Mouse (Mus musculus) left cerebral cortex, adult 9 months (tissue): ENCODE results near the gene Npepps.
"Not testable (repeated sequence)": the region's sequence is repeated elsewhere in the genome, so short reads cannot be mapped to it uniquely, and the experiment has no call there.

Experiments used
- DNase-seq, 2 experiments: peaks; one replicate each; pipeline ENCODE4 v3.0.0; 2022; ENCODE audit warnings: low spot score in 2 of 2

The Npepps gene

DNA sequence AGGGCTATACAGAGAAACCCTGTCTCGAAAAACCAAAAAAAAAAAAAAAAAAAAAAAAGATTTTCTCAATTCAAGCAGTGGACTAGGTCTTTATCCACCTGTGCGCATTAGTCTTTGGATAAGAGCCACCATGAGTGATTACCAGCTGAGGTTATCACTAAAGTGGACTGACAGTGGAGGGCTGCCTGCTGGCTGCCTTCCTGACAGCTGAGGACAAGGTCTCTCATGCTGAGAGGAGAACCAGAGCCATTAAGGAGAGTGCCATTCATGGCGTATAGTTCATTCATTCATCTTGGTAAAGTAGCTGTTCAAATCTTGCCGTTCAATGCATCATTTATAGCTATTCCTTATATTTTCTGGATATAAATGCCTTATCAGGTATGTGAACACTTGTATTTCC, 16.1 kb upstream of the Npepps start:
- no peak for DNase-seq

DNA sequence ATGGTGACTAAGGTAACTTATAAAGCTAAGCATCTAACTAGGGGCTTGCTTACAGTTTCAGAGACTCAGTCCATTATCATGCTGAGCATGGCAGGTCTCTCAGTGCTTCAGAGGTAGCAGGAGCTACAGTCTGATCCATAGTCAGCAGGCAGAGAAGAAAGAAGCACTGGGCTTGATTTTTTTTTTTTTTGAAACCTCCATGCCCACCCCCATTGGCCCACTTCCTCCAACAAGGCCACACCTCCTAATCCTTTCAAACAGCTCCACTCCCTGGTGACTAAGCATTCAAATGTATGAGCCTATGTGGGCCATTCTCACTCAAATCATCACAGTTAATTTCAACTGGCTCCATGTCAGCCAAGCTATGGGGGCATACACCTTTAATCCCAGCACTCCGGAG, 12.3 kb upstream of the Npepps start:
- DNase-seq = no peak

DNA sequence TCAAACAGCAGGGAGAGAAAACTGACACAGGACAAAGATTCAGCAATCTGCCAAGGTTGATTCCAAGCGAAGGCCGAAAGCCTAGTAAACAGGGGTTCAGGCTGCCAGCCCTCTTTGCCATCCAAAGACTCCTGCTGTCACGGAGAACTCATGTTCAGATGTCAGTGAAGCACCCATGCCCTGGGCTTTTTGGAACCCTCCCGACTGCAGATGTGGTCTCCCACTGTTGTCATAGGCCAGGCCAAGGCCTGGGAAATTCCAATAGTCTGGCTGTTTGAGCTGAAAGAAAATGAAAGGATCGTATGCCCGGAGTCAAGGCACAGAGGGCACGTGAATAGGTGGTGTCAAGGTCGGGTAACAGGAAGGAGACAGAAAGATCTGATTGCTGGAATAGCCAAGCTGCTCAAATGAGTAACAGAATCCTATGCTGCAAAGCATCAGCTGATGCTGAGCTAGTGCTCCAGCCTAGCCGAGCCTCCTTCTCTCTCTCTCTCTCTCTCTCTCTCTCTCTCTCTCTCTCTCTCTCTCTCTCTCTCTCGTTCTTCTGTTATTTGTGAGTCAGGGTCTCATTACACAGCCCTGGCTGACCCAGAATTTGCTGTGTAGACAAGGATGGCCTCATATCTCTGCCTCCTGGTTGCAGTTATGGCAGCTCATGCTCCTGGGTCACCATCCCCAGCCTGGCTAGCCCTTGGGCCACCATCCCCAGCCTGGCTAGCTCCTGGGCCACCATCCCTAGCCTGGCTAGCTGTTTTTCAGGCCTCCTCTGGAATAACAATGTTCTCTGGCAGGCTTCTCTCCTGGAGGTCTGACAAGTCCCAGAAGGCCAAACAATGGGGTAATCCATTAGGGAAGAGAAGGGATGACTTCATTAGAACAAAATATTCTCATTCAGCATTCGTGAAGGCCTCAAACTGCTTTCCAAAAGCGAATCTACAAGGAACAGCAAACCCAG, 9.1 kb upstream of the Npepps start:
- peak; percentile 48 to 69 for DNase-seq

DNA sequence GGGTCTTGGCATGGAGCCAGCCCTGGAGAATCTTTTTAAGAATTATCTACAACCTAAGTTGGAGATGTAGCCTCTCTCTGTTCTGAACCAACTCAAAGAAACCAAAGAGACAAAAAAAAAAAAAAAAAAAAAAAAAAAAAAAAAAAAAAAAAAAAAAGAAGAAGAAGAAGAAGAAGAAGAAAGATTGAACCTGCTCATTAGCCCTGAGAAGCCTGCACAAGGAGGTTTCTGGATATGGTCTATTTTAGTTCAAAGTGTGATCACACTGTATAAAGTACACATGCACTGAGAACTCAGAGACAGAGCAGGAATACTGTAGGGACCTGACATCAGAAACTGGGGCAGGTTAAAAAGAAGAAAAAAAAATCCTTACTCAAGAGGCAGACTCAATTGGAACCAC, 7.2 kb upstream of the Npepps start:
- no peak for DNase-seq

DNA sequence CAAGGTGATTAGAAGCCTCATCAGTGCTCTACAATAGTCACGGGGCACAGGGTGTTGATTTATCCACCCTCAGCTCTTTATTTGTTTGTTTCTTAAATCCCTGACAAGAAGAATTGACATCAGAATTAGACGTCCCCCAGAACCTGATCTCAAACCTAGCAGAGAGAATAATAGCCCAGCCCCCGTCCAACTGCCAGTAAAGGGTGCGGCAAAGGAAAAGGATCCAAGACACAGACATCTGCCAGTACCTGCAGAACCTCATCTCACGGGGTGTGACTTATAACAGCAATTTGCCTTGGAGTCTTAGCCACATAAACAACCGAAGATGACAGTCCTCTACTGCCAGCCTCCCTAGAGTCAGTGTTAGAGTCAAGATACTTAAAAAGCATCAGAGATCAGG, 6.5 kb upstream of the Npepps start:
- DNase-seq = no peak

DNA sequence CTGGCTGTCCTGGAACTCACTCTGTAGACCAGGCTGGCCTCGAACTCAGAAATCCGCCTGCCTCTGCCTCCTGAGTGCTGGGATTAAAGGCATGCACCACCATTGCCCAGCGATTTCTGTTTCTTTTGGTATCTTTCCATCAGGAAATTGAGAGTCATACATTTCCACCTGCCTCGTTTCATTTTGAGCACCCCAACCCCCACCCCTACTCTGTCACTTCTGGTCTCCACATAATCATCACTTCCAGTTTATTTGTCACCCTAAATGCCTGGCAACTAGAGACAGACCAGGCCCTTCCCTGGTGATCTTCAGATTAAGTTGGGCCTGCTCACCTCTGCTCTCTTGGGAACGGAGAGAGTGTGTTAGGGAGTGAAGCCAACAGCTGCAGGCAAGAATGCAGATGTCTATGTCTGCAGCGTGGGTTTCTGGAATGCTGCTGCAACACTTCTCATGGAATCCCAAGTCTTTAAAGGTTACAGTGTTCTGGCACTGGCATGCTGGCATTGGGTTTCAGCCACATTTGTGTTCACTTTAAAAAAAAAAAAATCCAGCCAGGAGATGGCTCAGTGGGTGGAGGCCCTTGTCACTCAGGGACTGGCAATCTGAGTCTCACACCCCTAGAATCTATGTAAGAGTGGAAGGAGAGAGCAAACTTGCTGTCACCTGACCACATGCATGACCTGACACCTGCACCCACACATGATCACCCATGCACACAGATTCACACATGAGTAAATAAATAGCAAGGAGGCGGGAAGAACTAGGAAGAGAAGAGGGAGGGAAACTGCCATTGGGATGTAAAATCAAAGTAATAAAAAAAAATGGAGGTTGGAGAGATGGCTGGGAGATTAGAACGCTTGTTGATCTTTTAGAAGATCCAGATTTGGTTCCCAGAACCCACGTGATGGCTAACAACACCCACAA, 5.7 kb upstream of the Npepps start:
- no peak for DNase-seq

DNA sequence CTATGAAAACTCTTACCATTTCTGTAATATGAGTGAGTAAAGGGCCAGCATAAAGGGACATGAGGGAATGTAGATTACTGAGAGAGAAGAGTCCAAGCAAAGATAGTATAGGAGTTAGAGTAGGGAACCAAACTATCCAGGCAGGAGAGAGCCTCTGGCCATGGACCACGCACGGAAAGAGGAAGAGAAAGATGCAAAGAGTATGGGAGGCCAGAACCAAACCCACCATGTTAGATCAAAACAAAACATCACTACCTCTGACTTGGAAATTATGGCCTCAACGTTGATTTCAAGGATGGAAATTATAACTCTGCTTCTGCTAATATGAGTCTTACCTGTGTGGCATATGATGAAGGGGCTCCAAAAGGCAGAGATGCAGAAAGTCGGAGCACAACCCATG, 4.4 kb upstream of the Npepps start:
- DNase-seq = no peak

DNA sequence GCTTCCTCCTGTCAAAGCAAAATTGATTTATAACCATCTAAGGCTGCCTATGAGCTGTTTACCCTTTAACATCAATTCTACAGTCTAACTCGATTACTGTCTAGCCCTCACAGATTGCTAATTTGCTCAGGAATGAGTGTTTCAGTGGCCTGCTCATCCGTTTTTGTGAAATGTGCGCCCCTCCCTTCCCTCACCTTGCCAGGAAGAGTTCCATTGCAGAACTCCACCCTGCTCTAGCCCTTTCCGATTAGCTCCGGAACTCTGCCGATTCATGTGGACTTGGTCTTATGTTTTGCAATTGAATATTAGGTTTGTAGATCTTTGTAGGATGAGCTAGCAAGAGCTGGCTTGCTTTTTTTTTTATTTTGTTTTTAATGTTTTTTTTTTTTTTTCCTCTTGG, 1.7 kb upstream of the Npepps start:
- no peak for DNase-seq

DNA sequence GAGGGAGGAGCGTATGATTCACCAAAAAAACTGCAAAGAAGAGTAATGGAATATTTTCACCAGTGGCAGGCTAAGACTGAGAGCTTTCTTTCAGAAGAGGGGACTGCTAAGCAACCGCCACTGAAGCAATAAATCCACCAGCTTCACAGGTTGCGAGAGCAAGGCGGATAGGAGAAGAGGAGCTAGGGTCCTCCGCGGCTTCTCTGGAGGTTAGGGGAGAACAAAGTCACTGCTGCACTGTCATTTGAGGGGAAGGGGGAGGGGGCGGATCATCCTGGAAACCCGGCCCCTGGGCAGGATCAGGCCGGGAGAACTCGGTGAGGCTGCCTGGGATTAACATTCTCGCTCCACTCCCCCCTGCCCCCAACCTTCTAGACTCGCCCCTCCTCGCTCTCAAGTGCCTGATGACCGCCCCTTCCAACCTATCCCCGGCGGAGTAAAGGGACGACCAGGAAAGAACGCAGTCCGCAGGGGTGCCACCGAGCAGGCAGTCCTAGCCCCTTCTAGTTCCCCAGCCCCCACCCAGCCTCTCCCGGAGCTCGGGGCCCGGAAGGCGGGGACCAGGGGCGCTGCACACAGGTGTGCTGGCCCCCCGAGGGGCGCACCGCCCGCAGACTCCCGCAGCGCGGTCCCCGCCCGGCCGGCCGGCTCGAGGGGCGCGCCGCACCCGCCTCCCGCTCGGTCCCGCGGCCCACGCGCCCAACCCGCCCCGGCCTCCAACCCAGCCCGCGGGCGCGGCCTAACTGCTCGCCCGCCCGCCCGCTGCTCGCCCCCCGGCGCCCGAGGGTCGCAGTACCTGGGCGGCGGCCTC, 828 bp downstream of the Npepps start:
- peak in 1 of 2 experiments; percentile 50 for DNase-seq

DNA sequence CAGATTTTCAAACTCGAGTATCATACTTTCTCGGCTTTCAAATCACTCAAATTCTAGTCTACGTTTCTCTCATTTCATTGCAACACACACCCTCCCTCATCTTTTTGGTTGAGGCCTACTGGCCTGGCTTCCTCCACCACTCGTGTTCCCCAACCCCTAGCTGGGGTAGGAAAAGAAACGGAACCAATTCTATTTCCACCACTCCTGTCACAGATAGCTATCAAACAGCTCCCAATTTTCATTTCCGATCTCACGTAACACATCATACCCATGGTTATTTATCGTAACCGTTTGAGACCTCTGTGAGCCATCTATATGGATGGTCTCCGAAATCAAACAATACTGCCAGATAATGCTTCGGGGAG, 1.4 kb downstream of the Npepps start:
- peak in 1 of 2 experiments; percentile 8 for DNase-seq

DNA sequence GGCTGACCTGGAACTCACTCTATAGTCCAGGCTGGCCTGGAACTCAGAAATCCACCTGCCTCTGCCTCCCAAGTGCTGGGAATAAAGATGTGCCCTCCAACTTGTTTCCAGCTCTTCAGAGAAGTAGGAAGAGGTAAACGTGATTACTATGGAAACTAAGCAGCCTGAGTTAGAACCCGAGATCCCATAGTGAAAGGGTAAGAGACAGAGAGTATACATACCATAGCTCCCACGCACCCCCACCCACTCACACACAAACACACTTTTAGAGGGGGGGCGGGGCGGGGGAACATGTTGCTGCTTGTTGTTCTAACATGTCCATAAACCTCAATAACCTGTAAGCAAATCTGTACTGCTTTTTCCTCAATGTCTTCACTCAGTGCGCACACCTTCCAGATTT, 2.0 kb downstream of the Npepps start:
- no peak for DNase-seq

DNA sequence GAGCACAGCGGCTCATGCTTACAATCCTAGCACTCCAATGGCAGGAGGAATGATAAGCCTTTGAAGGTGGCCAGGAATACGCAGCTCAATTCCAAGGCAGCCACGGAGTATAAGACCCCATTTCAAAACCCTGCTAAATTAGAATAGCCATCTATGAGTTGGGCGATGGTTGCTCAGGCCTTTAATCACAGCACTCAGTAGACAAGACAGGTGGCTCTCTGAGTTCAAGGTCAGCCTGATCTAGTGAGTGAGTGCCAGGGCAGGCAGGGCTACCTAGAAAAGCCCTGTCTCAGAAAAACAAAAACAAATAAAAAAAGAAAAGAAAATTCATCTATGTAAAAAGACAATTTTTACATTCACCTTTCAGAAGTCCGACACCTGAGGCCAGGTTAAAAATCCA, 3.3 kb downstream of the Npepps start:
- no peak for DNase-seq

DNA sequence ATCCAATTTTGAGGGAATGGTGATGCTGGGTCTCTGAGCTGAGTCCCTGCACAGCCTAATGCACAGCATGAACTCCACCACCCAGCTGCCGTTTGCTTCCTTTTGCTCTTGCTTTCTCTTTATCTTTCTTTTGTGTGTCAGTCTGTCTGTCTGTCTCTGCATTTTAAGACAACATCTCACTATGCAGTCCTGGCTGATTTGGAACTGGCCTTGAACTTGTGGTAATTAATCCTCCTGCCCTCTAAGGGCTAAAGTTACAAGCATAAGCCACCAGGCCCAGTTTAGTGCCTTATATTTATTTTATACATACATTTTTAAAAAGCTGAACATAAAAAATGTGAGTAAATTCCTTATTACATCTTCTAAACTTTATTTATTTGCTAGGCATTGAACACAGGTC, 4.4 kb downstream of the Npepps start:
- DNase-seq = no peak

DNA sequence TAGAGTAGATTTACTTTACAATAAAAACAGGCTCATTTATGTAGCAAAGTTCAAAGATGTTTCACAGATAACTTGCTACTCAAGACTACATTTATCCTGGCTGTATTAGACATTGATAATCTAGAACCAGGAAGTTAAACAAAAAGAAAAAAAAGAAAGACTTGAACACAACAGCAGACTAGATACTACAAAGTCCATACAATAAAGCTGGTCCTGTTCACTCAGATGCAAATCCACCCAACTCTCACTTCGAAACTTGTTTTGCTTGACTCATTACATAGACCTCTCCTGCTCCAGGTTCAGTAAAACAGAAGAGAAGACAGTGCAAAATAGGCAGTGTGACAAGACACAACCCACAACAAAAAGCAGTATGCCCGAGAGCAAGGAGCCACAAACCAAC, 5.1 kb downstream of the Npepps start:
- DNase-seq = no peak

DNA sequence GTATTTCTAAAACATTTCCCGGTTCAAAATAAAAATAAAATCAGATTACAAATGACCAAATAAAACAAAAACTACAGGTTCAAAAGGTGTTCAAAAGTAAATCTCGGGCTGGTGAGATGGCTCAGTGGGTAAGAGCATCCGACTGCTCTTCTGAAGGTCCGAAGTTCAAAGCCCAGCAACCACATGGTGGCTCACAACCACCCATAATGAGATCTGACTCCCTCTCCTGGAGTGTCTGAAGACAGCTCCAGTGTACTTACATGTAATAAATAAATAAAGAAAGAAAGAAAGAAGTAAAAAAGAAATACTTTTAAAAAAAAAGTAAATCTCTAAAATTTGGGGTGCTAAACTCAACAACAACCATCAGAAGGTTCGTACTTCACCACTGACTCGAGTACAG, 5.5 kb downstream of the Npepps start:
- not testable (repeated sequence) for DNase-seq

DNA sequence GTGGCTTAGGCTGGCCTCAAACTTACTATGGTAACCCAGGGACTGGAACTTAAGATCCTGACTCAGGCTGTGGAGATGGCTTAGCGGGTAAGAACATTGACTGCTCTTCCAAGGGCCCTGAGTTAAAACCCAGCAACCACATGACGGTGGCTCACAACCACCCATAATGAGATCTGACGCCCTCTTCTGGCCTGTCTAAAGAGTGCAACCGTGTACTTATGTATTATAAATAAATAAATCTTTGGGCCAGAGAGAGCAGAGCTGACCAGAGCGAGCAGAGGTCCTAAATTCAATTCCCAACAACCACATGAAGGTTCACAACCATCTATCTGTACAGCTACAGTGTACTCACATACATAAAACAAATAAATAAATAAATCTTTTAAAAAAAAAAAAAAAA, 6.8 kb downstream of the Npepps start:
- no peak for DNase-seq

DNA sequence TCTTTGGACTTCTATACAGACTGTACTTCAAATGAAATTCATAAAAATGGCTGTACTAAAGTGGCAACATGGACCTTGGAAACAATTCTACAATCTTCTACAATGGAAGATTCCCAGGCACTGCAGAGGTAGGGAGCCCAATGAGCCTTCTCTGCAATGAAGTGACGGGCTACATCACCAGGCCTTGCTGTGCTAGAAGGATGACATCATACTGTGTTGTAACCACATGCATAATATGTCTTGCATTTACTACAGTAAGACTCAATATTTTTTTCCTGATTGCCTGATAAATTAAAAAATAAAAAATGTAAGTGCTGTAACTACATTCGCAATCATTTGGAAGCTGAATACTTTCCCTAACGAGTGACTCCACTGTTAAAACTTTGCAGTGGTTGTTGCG, 7.6 kb downstream of the Npepps start:
- DNase-seq = no peak

DNA sequence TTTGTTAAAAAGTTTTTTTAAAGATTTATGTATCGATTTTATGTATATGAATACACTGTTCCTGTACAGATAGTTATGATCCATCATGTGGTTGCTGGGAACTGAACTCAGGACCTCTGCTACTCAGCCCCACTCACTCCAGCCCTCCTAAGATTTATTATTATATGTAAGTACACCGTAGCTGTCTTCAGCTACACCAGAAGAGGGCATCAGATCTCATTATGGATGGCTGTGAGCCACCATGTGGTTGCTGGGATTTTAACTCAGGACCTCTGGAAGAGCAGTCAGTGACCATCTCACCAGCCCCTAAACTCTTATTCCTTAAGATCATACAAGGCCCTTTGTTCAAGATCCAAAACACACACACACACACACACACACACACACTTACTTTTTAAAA, 10.4 kb downstream of the Npepps start:
- not testable (repeated sequence) for DNase-seq

DNA sequence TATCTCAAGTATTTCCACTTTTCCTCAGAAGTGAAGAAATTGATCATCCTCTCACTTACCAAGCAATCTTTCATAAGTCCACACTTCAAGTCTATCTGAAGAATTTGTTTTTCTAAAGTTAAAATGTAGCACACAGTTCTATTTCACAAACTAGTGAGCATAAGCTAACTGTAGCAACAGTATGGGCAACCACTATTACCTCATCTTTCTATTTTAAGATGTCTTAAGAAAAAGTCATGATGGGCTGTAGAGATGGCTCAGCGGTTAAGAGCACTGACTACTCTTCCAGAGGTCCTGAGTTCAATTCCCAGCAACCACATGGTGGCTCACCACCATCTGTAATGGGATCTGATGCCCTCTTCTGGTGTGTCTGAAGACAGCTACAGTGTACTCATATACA, 13.9 kb downstream of the Npepps start:
- not testable (repeated sequence) for DNase-seq

DNA sequence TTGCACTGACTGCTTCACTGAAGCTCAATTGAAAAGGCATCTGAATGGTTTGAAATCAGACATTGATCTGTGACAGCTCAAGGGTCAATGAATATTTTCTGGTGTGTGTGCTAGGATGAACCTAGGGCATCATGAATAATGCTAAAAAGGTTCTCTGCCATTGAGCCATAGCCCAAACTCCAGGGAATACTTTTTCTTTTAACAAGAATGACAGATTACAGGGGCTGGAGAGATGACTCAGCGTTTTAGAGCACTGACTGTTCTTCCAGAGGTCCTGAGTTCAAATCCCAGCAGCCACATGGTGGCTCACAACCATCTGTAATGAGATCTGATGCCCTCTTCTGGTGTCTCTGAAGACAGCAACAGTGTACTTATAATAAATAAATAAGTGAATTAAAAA, 30.8 kb downstream of the Npepps start:
- DNase-seq = not testable (repeated sequence)

DNA sequence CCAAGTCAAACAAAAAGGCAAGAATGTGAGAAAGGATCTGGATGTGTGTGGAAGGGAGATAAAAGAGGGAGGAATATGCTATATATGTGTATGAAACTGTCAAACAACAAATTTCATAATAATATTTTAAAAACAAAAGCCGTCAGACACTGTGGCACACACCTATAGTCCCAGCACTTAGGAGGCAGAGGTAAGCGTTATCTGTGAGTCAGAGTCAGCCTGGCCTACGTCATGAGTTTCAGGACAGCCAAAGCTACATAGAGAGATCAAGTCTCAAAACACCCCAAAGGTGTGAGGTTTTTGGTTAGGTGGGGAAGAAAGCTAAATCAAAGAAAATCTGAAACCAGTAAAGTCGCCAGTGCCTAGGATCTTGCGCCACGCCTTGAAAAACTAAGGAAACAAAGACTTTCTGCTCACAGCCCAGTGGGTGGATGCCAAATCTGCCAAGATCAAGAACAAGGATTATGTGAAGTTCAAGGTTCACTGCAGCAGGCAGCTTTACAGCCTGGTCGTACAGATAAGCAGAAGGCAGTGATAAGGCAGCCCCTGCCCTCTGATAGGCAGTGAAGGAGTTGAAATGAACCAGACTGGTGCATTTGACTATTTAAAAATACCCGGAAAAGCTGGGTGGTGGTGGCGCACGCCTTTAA, 33.8 kb downstream of the Npepps start:
- no peak for DNase-seq
